9 mouse cellular contexts compared by ENCODE assay signal in the genomic region with DNA sequence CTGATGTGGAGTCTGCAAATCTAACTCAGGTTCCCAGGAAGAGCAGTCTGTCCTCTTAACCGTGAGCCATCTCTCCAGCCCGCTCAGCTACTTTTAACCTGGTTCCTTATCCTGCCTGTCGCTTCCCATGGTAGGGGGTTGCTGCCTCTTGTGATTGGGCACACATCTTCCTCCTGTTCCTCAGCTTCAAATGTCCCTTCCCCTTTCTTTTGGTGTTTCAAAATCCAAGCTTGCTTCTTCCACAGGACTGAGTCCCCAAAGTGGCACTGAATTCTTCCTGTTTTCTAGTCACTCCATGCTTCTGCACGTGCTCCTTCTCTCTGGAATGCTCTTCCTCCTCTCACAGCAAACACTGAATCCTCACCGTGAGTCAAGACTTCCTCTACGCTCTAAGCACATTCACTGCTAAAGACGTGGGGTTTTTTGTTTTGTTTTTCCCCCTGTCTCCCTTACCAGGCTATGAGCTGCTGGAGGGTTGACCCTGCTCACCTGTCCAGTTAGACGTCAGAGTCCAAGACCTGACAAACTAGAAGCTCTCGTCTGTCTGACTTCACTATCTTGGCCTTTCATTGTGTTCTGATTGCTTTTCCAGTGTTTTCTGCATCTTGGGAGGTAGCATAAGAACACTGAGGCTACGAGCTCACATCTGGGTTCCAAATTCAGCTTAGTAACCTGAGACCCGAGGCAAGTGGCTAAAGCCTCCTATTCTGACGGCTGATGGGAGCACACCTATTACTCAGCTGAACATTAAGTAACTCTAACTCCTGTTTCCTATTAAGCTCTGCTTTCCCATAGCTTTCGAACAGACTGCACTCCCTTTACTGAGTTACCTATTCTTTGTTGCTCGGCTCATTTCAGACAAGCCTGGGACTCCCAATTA. TPM values are rescaled to one million over a fixed set of nuclear protein-coding genes. Genes with fewer than 3 reads are reported as not detected.
DNase-seq lines count a peak whose midpoint lies in the region; ATAC-seq and TF ChIP-seq lines count a peak whose summit lies in the region.
"Had no signal": no experiment of that assay in that cellular context is flagged by ENCODE, and none has a peak within 500 bp of the region (broad histone marks: within the 10 kb centered on the region; RNA-seq: fewer than 3 reads in every experiment).

No protein-coding gene starts in this region.

- no peak for TF ChIP-seq CTCF in heart, adult 2 months (IDR thresholded peaks at IDR 0.05)

- no peak for TF ChIP-seq EP300 in heart, adult 2 months (IDR thresholded peaks at IDR 0.05; ENCODE audit: insufficient read depth, low read depth, low read length)

- no peaks in the 10 kb centered on the region for H3K27me3 ChIP-seq in heart, adult 2 months (ENCODE audit: control insufficient read depth, insufficient read depth, low read length)
- H3K27me3 ChIP-seq in heart, embryonic 16.5 days (ENCODE audit: control insufficient read depth, insufficient read depth, low read length), result no peaks in the 10 kb centered on the region
- H3K27me3 ChIP-seq: Patski had no signal

- in situ Hi-C loops in ES-E14 (cut with MboI; ENCODE audit: low sequenced_read_pairs in 2 of 2, unreplicated experiment in 2 of 2), result no loop called here

- no peaks in the 10 kb centered on the region for H3K9me3 ChIP-seq in ES-E14 (ENCODE audit: control insufficient read depth, insufficient read depth, low read depth, low read length)
- no peaks in the 10 kb centered on the region for H3K9me3 ChIP-seq in heart, embryonic 16.5 days (replicated peaks; ENCODE audit: control insufficient read depth, low read length)

- H3K9ac ChIP-seq in heart, adult 2 months (ENCODE audit: low read depth, low read length), result no peak overlapping the region
- H3K9ac ChIP-seq in ES-E14 (ENCODE audit: insufficient read depth, low read depth, low read length, poor library complexity, severe bottlenecking), result peak overlapping the region; percentile 40; the same call in 1 of the 2 replicates
- H3K9ac ChIP-seq in heart, embryonic 16.5 days (ENCODE audit: low read length), result peak overlapping the region; percentile 78

- H3K36me3 ChIP-seq in heart, adult 2 months (ENCODE audit: control insufficient read depth, insufficient read depth, low read length), result peaks cover 7% of the 10 kb centered on the region
- H3K36me3 ChIP-seq in ES-E14 (ENCODE audit: control insufficient read depth, insufficient read depth, low read length, poor library complexity, severe bottlenecking), result peaks cover 33% of the 10 kb centered on the region
- H3K36me3 ChIP-seq in heart, embryonic 16.5 days (ENCODE audit: control insufficient read depth, insufficient read depth), result peaks cover 32% of the 10 kb centered on the region

- 56% methylated on average over 14 of the region's 14 CpGs for WGBS in heart, adult 2 months
- WGBS in heart, embryonic 16.5 days, result 63% methylated on average over 14 of the region's 14 CpGs

- peaks cover 2% of the 10 kb centered on the region for H3K4me1 ChIP-seq in heart, adult 2 months (ENCODE audit: control insufficient read depth, insufficient read depth, low read length)
- peaks cover 0 to 7% of the 10 kb centered on the region in 2 experiments; a peak in 2 of 4 replicates for H3K4me1 ChIP-seq in ES-E14 (ENCODE audit: control insufficient read depth in 2 of 2, insufficient read depth in 2 of 2, low read length in 2 of 2, poor library complexity in 1 of 2)
- peaks cover 18% of the 10 kb centered on the region for H3K4me1 ChIP-seq in heart, embryonic 16.5 days (ENCODE audit: control insufficient read depth, insufficient read depth, low read length)

- no peak for ATAC-seq in heart, embryonic 16.5 days (replicated peaks; ENCODE audit: extremely low read depth, insufficient read depth, low FRiP score)

- no peak for DNase-seq in heart, adult 2 months
- no peak for DNase-seq in heart, adult 18-20 months
- DNase-seq in ES-E14 (ENCODE audit: low read depth, low spot score), result no peak
- DNase-seq in lung, postnatal 36 days, result peak; percentile 50
- DNase-seq in frontal cortex, postnatal 36 days (ENCODE audit: low spot score in 2 of 2), result no peak
- no peak for DNase-seq in urinary bladder, postnatal 4 days (ENCODE audit: low spot score in 2 of 2)
- DNase-seq in retina, postnatal 1 day, result no peak

- H3K79me2 ChIP-seq in heart, adult 2 months (replicated peaks; ENCODE audit: control insufficient read depth, insufficient read depth, low read length), result no peaks in the 10 kb centered on the region

- intact Hi-C loops in heart, adult 2 months (cut with DNase I), result loop anchor here (2.0 kb wide), 2 partner anchors 13 to 21 kb away; a partner anchor contains a TSS

- peak overlapping the region; percentile 98 for H3K27ac ChIP-seq in heart, adult 2 months
- peak overlapping the region; percentile 80; the same call in 1 of the 2 replicates for H3K27ac ChIP-seq in ES-E14 (ENCODE audit: insufficient read depth, low read depth, low read length, poor library complexity, severe bottlenecking)
- peak overlapping the region; percentile 89 for H3K27ac ChIP-seq in heart, embryonic 16.5 days (ENCODE audit: low read length)

- no peak for TF ChIP-seq POLR2A in heart, adult 2 months (IDR thresholded peaks at IDR 0.05; ENCODE audit: insufficient read depth, low read depth, low read length)

- peak overlapping the region; percentile 91 for H3K4me2 ChIP-seq in heart, embryonic 16.5 days (ENCODE audit: low read depth, low read length)

- H3K4me3 ChIP-seq in heart, adult 2 months, result peak overlapping the region; percentile 89
- H3K4me3 ChIP-seq in ES-E14 (ENCODE audit: insufficient read depth in 1 of 2, low read depth in 1 of 2, low read length in 2 of 2, poor library complexity in 1 of 2, severe bottlenecking in 1 of 2), result peak overlapping the region; percentile 67 to 91; a peak in 3 of 4 replicates
- H3K4me3 ChIP-seq in heart, embryonic 16.5 days (ENCODE audit: low read length), result peak overlapping the region; percentile 68

TF ChIP-seq in ES-E14, 5 proteins besides CTCF, POLR2A, EP300 and RAD21:
- TF ChIP-seq ZC3H11A (IDR thresholded peaks at IDR 0.05; ENCODE audit: borderline replicate concordance, low read depth, low read length), result no peak
- TF ChIP-seq ZNF384 (IDR thresholded peaks at IDR 0.05; ENCODE audit: low read depth, low read length), result no peak
- TF ChIP-seq HCFC1 (IDR thresholded peaks at IDR 0.05; ENCODE audit: borderline replicate concordance, insufficient read depth, low read length), result no peak
- TF ChIP-seq CHD2 (IDR thresholded peaks at IDR 0.05; ENCODE audit: low read depth, low read length), result no peak
- TF ChIP-seq MAFK (IDR thresholded peaks at IDR 0.05; ENCODE audit: insufficient read depth, low read depth, low read length), result no peak

RNA-seq across cellular contexts. Expression of a gene that starts 1.7 kb away (rescaled TPM):
- total RNA-seq in heart, adult 2 months (2021), result 10 to 100 TPM; 82.8 to 99.4 TPM
- polyA plus RNA-seq in heart, adult 2 months (2012; rRNA removed), result 72.9 and 87.8 TPM in 2 replicates
- total RNA-seq in heart, adult 18-20 months (2021), result 10 to 100 TPM; 89.3 to 93.9 TPM
- 68.0 and 74.5 TPM in 2 replicates for total RNA-seq in ES-E14 (2012; rRNA removed)
- polyA plus RNA-seq in heart, embryonic 16.5 days (2015; fragmentation: Nextera tagmentation; extraction: Ambion mirVana), result 186 and 191 TPM in 2 replicates

RNA-seq across cellular contexts. Expression of a gene that starts 10.5 kb away (rescaled TPM):
- total RNA-seq in heart, adult 2 months (2021), result 1,000 to 10,000 TPM; 1,523 to 1,659 TPM
- 1,222 and 1,919 TPM in 2 replicates for polyA plus RNA-seq in heart, adult 2 months (2012; rRNA removed)
- total RNA-seq in heart, adult 18-20 months (2021), result 1,000 to 10,000 TPM; 1,596 to 1,839 TPM
- total RNA-seq in ES-E14 (2012; rRNA removed), result 21.1 and 31.7 TPM in 2 replicates
- polyA plus RNA-seq in heart, embryonic 16.5 days (2015; fragmentation: Nextera tagmentation; extraction: Ambion mirVana), result 578 and 593 TPM in 2 replicates

RNA-seq across cellular contexts. Expression of a gene that starts 13.1 kb away (rescaled TPM):
- 100 to 1,000 TPM; 270 to 280 TPM for total RNA-seq in heart, adult 2 months (2021)
- polyA plus RNA-seq in heart, adult 2 months (2012; rRNA removed), result 439 and 479 TPM in 2 replicates
- 100 to 1,000 TPM; 303 to 305 TPM for total RNA-seq in heart, adult 18-20 months (2021)
- 474 and 732 TPM in 2 replicates for total RNA-seq in ES-E14 (2012; rRNA removed)
- 1,225 and 1,312 TPM in 2 replicates for polyA plus RNA-seq in heart, embryonic 16.5 days (2015; fragmentation: Nextera tagmentation; extraction: Ambion mirVana)

RNA-seq across cellular contexts. Expression of a gene that starts 20.2 kb away (rescaled TPM):
- total RNA-seq in heart, adult 2 months (2021), result 100 to 1,000 TPM; 532 to 626 TPM
- polyA plus RNA-seq in heart, adult 2 months (2012; rRNA removed), result 632 and 932 TPM in 2 replicates
- total RNA-seq in heart, adult 18-20 months (2021), result 100 to 1,000 TPM; 619 to 711 TPM
- 84.5 and 97.4 TPM in 2 replicates for total RNA-seq in ES-E14 (2012; rRNA removed)
- polyA plus RNA-seq in heart, embryonic 16.5 days (2015; fragmentation: Nextera tagmentation; extraction: Ambion mirVana), result 346 and 351 TPM in 2 replicates

RNA-seq across cellular contexts. Expression of a gene that starts 20.4 kb away (rescaled TPM):
- total RNA-seq in heart, adult 2 months (2021), result 10 to 100 TPM; 37.8 to 37.9 TPM
- 27.6 and 32.5 TPM in 2 replicates for polyA plus RNA-seq in heart, adult 2 months (2012; rRNA removed)
- total RNA-seq in heart, adult 18-20 months (2021), result 10 to 100 TPM; 34.0 to 36.9 TPM
- total RNA-seq in ES-E14 (2012; rRNA removed), result 3.9 and 5.6 TPM in 2 replicates
- 15.0 and 15.6 TPM in 2 replicates for polyA plus RNA-seq in heart, embryonic 16.5 days (2015; fragmentation: Nextera tagmentation; extraction: Ambion mirVana)

Comparison
In these comparisons a context has a peak if more than half of its experiments do, and no peak if none do; other contexts are left out.
1. RNA of a gene that starts 10.5 kb away (total RNA-seq): 1,596 to 1,839 TPM in heart, adult 18-20 months and 1,523 to 1,659 TPM in heart, adult 2 months; 21.1 to 31.7 TPM in ES-E14; every median in the first group is over 10 times any median in the second.
2. Peak in every context shown above with its lines, with median percentiles within 50 percentile points of each other: H3K27ac ChIP-seq and H3K4me3 ChIP-seq.